Mouse (Mus musculus) limb, embryonic 11.5 days (tissue): ENCODE results near the gene Srbd1. TPM values are rescaled to one million over a fixed set of nuclear protein-coding genes. Genes with fewer than 3 reads are reported as not detected.
A peak's percentile ranks its signal among the peaks of the same experiment; 100 is the strongest.

Experiments used
- ATAC-seq: fragments of 200-750 bp; cut with Nextera tagmentation; 2 replicates; pipeline ENCODE4 v1.8.0; 2017; ENCODE audit warnings: low read depth; ENCODE audit not compliant: insufficient number of reproducible peaks, low FRiP score, low TSS enrichment
- DNase-seq: peaks from one replicate; pipeline ENCODE4 v3.0.0-alpha.2; 2015; ENCODE audit warnings: low spot score
- H3K27ac ChIP-seq: fragments of 300-500 bp; sonication (generic); replicated peaks from 2 replicates; pipeline ENCODE4 v1.5.1; 2014; ENCODE audit warnings: low read depth, mild to moderate bottlenecking, low read length
- H3K27me3 ChIP-seq: fragments of 300-500 bp; sonication (generic); 2 replicates; pipeline ENCODE4 v1.6.1; 2014; ENCODE audit warnings: mild to moderate bottlenecking, low read length, mixed read lengths; ENCODE audit not compliant: control insufficient read depth, insufficient read depth
- H3K36me3 ChIP-seq: fragments of 300-500 bp; sonication (generic); 2 replicates; pipeline ENCODE4 v1.6.1; 2014; ENCODE audit warnings: mild to moderate bottlenecking, low read length, moderate library complexity, mixed read lengths; ENCODE audit not compliant: control insufficient read depth, insufficient read depth
- H3K4me1 ChIP-seq: fragments of 300-500 bp; sonication (generic); 2 replicates; pipeline ENCODE4 v1.6.1; 2014; ENCODE audit warnings: low read length, mixed read lengths; ENCODE audit not compliant: control insufficient read depth, insufficient read depth
- H3K4me2 ChIP-seq: fragments of 300-500 bp; sonication (generic); 2 replicates; pipeline ENCODE4 v1.6.1; 2014; ENCODE audit warnings: low read depth, mild to moderate bottlenecking, moderate library complexity; ENCODE audit not compliant: severe bottlenecking
- H3K4me3 ChIP-seq: fragments of 300-500 bp; sonication (generic); 2 replicates; pipeline ENCODE4 v1.5.1; 2014; ENCODE audit warnings: low read depth, low read length
- H3K9ac ChIP-seq: fragments of 300-500 bp; sonication (generic); 2 replicates; pipeline ENCODE4 v1.6.1; 2014; ENCODE audit warnings: mild to moderate bottlenecking, low read length
- H3K9me3 ChIP-seq: fragments of 300-500 bp; sonication (generic); 2 replicates; pipeline ENCODE4 v1.6.1; 2016; ENCODE audit warnings: low read length; ENCODE audit not compliant: control insufficient read depth
- WGBS: fragments of 180-500 bp; shearing (Covaris S2); extraction: QIAGEN DNeasy Blood & Tissue Kit; methylation state at CpG from one replicate; pipeline ENCODE4 v1.1.7; 2014; 5-methylcytosine and 5-hydroxymethylcytosine counted together
- polyA plus RNA-seq: library from polyadenylated mRNA; unstranded; fragments of >200 nt; fragmentation: Nextera tagmentation; extraction: Ambion mirVana; gene quantifications from 2 replicates; pipeline ENCODE4 v1.2.1, GENCODE M21; 2014

The Srbd1 gene
- polyA plus RNA-seq, 1 experiment from 2014 or later = 14.3 TPM

DNA sequence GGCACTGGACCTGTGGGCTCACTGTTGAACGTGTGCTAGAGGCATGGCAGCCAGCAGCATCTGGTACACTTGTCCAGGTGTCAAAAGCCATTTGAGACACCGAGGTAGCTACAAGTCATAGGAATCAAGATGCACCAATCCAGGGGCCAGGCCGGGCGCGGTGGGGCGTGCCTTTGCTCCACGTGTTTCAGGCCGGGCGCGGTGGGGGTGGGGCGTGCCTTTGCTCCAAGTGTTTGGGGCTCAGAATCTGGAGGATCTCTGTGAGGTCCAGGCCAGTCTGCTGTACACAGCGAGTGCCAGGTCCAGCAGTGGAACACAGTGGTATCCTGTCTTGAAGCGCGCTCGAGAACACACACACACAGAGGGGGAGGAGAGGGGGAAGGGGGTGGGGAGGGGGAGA, 17.7 kb upstream of the Srbd1 start:
- Histone ChIP-seq H3K4me2 (no peak overlapping the region), H3K36me3 (no peaks in the 10 kb centered on the region), H3K4me1 (peaks cover 6% of the 10 kb centered on the region), H3K9me3 (no peaks in the 10 kb centered on the region), H3K27me3 (no peaks in the 10 kb centered on the region), H3K27ac (no peak overlapping the region), H3K4me3 (no peak overlapping the region), H3K9ac (no peak overlapping the region)
- DNase-seq (peak; percentile 35), ATAC-seq (no peak)
- WGBS = 61% methylated on average over 15 of the region's 15 CpGs

DNA sequence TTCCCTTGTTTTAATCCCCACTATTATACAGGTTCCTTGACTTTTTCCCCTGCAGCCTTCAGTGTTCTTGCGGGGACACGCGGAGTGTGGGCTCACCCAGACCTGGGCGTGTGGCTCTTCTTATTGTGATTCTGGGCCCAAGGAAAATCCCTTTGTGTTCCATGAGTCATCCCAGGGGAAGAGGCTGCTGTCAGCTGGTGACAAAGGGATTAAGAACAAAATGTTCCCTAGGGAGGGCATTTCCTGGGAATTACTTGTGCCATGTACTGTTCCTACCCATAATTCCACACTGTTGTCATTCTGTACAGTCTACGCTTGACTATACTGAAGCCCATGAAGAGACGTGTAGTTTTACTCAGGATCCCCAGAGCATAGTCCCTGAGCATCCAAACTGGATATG, 12.0 kb upstream of the Srbd1 start:
- H3K27ac ChIP-seq = no peak overlapping the region
- H3K36me3 ChIP-seq = no peaks in the 10 kb centered on the region
- H3K4me2 ChIP-seq = no peak overlapping the region
- DNase-seq = no peak
- H3K27me3 ChIP-seq = no peaks in the 10 kb centered on the region
- no peaks in the 10 kb centered on the region for H3K9me3 ChIP-seq
- H3K4me1 ChIP-seq = no peaks in the 10 kb centered on the region
- H3K4me3 ChIP-seq = no peak overlapping the region
- 85% methylated on average over 6 of the region's 6 CpGs for WGBS
- no peak overlapping the region for H3K9ac ChIP-seq
- no peak for ATAC-seq

GRCm38 (mm10) chr17:86150867-86151348, 5.9 kb upstream of the Srbd1 start:
- peak; percentile 73 for ATAC-seq
- H3K9ac ChIP-seq = no peak overlapping the region
- H3K27ac ChIP-seq = no peak overlapping the region
- DNase-seq = peak; percentile 74
- H3K4me3 ChIP-seq = no peak overlapping the region
- H3K9me3 ChIP-seq = no peaks in the 10 kb centered on the region
- no peak overlapping the region for H3K4me2 ChIP-seq
- no peaks in the 10 kb centered on the region for H3K36me3 ChIP-seq
- no peaks in the 10 kb centered on the region for H3K27me3 ChIP-seq
- no peaks in the 10 kb centered on the region for H3K4me1 ChIP-seq
- 15% methylated on average over 5 of the region's 5 CpGs for WGBS

DNA sequence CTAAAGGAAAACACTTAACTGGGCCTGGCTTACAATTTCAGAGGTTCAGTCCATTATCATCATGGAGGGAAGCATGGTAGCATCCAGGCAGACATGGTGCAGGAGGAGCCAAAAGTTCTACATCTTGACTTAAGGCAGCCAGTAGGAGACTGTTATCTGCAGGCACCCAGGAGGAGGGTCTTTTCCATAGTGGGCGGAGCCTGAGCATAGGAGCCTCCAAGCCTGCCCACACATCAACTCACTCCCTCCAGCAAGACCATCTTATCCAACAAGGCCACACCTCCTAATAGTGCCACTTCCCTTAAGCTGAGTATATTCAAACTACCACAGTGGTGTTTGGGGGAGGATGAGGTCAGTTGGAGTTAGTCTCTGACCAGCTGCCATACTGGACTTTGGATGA, 4.8 kb upstream of the Srbd1 start:
- H3K4me1 ChIP-seq = no peaks in the 10 kb centered on the region
- ATAC-seq (no peak), DNase-seq (no peak)
- H3K36me3 ChIP-seq = no peaks in the 10 kb centered on the region
- H3K4me3 ChIP-seq = no peak overlapping the region
- 100% methylated on average over 1 of the region's 1 CpGs for WGBS
- H3K4me2 ChIP-seq = no peak overlapping the region
- no peaks in the 10 kb centered on the region for H3K27me3 ChIP-seq
- no peak overlapping the region for H3K27ac ChIP-seq
- no peaks in the 10 kb centered on the region for H3K9me3 ChIP-seq
- H3K9ac ChIP-seq = no peak overlapping the region

DNA sequence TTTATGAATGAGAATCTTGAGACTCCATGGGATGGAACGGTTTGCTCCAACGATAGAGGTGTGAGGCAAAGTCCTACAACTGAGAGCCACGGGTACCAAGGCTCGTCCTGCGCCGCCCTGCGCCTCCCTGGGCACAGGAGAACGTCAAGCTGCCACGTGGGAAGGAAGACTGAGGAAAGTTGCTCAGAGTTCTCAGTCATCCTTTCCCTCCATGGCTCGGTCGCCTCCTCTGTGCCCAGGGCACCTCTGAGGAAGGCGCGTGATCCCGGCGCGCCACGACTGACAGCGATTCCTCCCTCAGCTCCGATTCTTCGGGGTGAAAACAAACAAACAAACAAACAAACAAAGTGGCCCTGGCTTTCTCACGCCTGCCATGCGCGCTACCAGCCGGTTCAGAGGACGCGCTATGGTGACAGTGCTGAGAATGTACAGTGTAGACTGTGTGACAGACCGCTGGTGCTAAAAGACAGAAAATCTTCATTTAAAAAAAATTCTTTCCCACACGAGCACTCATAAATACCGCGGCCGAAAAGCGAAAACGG, 367 bp downstream of the Srbd1 start:
- Histone ChIP-seq H3K9me3 (no peaks in the 10 kb centered on the region), H3K9ac (peak overlapping the region; percentile 77), H3K27ac (no peak overlapping the region), H3K4me3 (peak overlapping the region; percentile 83), H3K36me3 (0 out of 2 replicates have a peak, but pooled peaks cover 2% of the 10 kb centered on the region), H3K27me3 (no peaks in the 10 kb centered on the region), H3K4me1 (peaks cover 2% of the 10 kb centered on the region; the same call in 1 of the 2 replicates), H3K4me2 (peak overlapping the region; percentile 98)
- WGBS = under 1% methylated on average over 33 of the region's 33 CpGs
- no peak for DNase-seq
- peak; percentile 86 for ATAC-seq

DNA sequence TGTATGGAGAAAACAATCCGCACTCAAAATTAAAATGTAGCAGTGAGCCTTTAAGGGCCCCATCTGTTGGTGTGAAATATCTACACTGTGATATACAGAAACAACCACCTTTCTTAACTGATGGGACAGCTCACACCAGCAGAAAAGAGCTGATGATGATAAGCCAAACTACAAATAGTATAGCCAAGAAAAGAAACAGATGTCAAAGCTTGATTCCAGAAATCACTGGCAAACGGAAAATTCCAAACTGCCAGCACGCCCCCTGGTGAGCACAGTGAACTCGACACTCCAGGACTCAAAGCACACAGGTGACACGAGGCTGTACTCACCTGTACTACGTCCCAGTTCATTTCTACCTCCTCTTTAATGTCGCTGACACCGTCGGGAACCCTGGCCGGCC, 9.1 kb downstream of the Srbd1 start:
- no peak overlapping the region for H3K27ac ChIP-seq
- no peak overlapping the region for H3K9ac ChIP-seq
- DNase-seq (no peak), ATAC-seq (no peak)
- H3K9me3 ChIP-seq = no peaks in the 10 kb centered on the region
- no peaks in the 10 kb centered on the region for H3K27me3 ChIP-seq
- WGBS = 81% methylated on average over 10 of the region's 10 CpGs
- H3K4me3 ChIP-seq = no peak overlapping the region
- H3K36me3 ChIP-seq = peaks cover 5% of the 10 kb centered on the region; the same call in 1 of the 2 replicates
- no peak overlapping the region for H3K4me2 ChIP-seq
- H3K4me1 ChIP-seq = no peaks in the 10 kb centered on the region

DNA sequence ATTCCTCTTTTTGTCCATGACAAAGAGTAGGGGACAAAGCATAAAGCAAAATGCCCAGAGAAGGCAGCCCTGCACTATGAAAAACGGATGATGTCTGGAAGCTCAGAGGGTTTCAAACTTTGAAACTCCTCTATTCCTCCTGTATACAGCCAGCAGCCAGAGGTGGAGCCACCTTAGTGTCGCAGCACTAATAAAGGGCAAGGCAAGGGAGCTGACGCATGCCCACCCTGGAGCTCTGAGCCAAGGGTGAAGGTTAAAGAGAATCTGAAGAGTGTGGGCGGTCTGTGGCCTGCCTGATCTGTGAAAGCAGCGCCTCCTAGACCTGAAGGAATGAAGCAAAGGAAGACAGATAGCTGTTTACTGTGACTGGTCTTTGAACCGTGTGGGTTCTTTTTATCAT, 10.5 kb downstream of the Srbd1 start:
- H3K36me3 ChIP-seq = peaks cover 3% of the 10 kb centered on the region; the same call in 1 of the 2 replicates
- H3K4me2 ChIP-seq = no peak overlapping the region
- H3K4me1 ChIP-seq = no peaks in the 10 kb centered on the region
- no peak overlapping the region for H3K4me3 ChIP-seq
- ATAC-seq = no peak
- no peak overlapping the region for H3K9ac ChIP-seq
- WGBS = 85% methylated on average over 6 of the region's 6 CpGs
- no peak for DNase-seq
- no peaks in the 10 kb centered on the region for H3K9me3 ChIP-seq
- H3K27me3 ChIP-seq = no peaks in the 10 kb centered on the region
- no peak overlapping the region for H3K27ac ChIP-seq

DNA sequence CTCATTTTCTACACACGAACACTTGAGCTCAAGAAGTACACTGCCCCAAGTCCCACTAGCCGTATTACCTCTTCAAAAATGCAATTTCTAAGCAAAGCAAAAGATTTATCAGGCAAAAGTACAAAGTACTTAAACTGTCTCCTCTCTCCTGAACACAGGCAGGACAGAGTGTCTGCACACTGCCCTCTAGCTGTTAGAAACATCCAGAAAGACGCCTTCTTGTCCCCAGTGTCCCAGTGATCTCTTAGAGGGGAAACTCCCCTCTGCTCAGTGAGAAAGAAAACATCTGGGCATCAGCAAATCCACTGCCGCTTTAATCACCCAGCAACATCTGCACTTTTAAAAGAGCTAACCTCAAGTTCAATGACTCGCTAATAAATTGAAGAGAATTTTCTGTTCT, 12.4 kb downstream of the Srbd1 start:
- no peaks in the 10 kb centered on the region for H3K9me3 ChIP-seq
- DNase-seq (no peak), ATAC-seq (no peak)
- no peak overlapping the region for H3K4me2 ChIP-seq
- no peak overlapping the region for H3K27ac ChIP-seq
- no peak overlapping the region for H3K9ac ChIP-seq
- no peaks in the 10 kb centered on the region for H3K4me1 ChIP-seq
- WGBS = 71% methylated on average over 5 of the region's 5 CpGs
- H3K4me3 ChIP-seq = no peak overlapping the region
- H3K36me3 ChIP-seq = peaks cover 3% of the 10 kb centered on the region; the same call in 1 of the 2 replicates
- H3K27me3 ChIP-seq = no peaks in the 10 kb centered on the region

DNA sequence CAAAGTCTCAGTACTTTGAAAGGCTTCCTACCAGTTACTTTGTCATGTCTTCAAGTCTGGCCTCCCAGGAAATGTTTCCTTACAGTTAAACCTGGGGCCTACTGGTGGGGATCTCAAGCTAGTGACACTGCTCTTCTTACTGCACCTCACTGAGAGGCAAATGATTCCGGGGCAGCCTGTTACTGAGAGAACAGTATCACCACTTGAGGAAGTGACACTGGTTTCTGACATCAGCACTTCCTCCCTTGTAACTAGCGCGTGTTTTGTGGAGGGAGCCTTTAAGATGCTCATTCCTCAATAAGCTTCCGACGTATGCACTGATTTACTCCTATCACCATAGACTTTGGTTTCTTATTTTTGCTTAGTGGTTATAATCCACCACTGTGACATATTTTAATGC, 16.8 kb downstream of the Srbd1 start:
- H3K9ac ChIP-seq = no peak overlapping the region
- H3K27ac ChIP-seq = no peak overlapping the region
- H3K4me2 ChIP-seq = no peak overlapping the region
- no peaks in the 10 kb centered on the region for H3K4me1 ChIP-seq
- WGBS = 90% methylated on average over 5 of the region's 5 CpGs
- no peaks in the 10 kb centered on the region for H3K27me3 ChIP-seq
- no peak overlapping the region for H3K4me3 ChIP-seq
- no peak for ATAC-seq
- H3K9me3 ChIP-seq = no peaks in the 10 kb centered on the region
- no peak for DNase-seq
- peaks cover 5% of the 10 kb centered on the region; the same call in 1 of the 2 replicates for H3K36me3 ChIP-seq
